Mouse (Mus musculus) liver, embryonic 14.5 days (tissue): ENCODE measurements around the gene Ndufb4. TPM values are rescaled to one million over a fixed set of nuclear protein-coding genes. Genes with fewer than 3 reads are reported as not detected.

Experiments used
- ATAC-seq: fragments of 200-750 bp; cut with Nextera tagmentation; 2 replicates; pipeline ENCODE4 v1.8.0; 2017; ENCODE audit warnings: moderate number of reproducible peaks, mild to moderate bottlenecking, moderate library complexity; ENCODE audit not compliant: insufficient read depth
- DNase-seq, 3 experiments: peaks; one replicate each; pipeline ENCODE4 v3.0.0-alpha.2; 2012 to 2013; ENCODE audit warnings: low read depth in 3 of 3, low spot score in 3 of 3
- H3K27ac ChIP-seq: fragments of 300-500 bp; sonication (generic); 2 replicates; pipeline ENCODE4 v1.5.1; 2014; ENCODE audit warnings: moderate library complexity, mild to moderate bottlenecking, control low read depth, inconsistent platforms
- H3K27me3 ChIP-seq: fragments of 300-500 bp; sonication (generic); 2 replicates; pipeline ENCODE4 v1.6.1; 2014; ENCODE audit warnings: mild to moderate bottlenecking, low read length, moderate library complexity; ENCODE audit not compliant: control insufficient read depth, insufficient read depth
- H3K36me3 ChIP-seq: fragments of 300-500 bp; sonication (generic); replicated peaks from 2 replicates; pipeline ENCODE4 v1.6.1; 2014; ENCODE audit warnings: low read depth; ENCODE audit not compliant: control insufficient read depth, insufficient read depth
- H3K4me1 ChIP-seq, 2 experiments: fragments of 200-500 bp in 1 of 2; fragments of 300-500 bp in 1 of 2; sonication (generic) in 1 of 2; replicated peaks; 2 replicates each; pipeline ENCODE4 v1.6.1; 2012 to 2014; ENCODE audit warnings: antibody characterized with exemption in 1 of 2, inconsistent platforms in 1 of 2, low read length in 1 of 2; ENCODE audit not compliant: control insufficient read depth in 2 of 2, insufficient read depth in 2 of 2
- H3K4me2 ChIP-seq: fragments of 300-500 bp; sonication (generic); 2 replicates; pipeline ENCODE4 v1.6.1; 2014; ENCODE audit warnings: low read depth, mild to moderate bottlenecking, control low read depth, moderate library complexity
- H3K4me3 ChIP-seq, 2 experiments: fragments of 200-500 bp in 1 of 2; fragments of 300-500 bp in 1 of 2; sonication (generic) in 1 of 2; 2 replicates each; pipeline ENCODE4 v1.5.1; 2012 to 2014; ENCODE audit warnings: low read depth in 2 of 2, low read length in 2 of 2, mild to moderate bottlenecking in 2 of 2, control low read depth in 1 of 2, inconsistent platforms in 1 of 2, moderate library complexity in 1 of 2; ENCODE audit not compliant: insufficient read depth in 1 of 2
- H3K9ac ChIP-seq: fragments of 300-500 bp; sonication (generic); replicated peaks from 2 replicates; pipeline ENCODE4 v1.6.1; 2014; ENCODE audit warnings: mild to moderate bottlenecking, control low read depth, moderate library complexity
- H3K9me3 ChIP-seq: fragments of 300-500 bp; sonication (generic); 2 replicates; pipeline ENCODE4 v1.6.1; 2016; ENCODE audit warnings: low read length, mixed read lengths; ENCODE audit not compliant: control insufficient read depth
- CTCF ChIP-seq: IDR thresholded peaks from 2 replicates; pipeline ENCODE4 v1.5.1; 2016; ENCODE audit warnings: antibody characterized with exemption, low read depth, control low read depth
- EP300 ChIP-seq: IDR thresholded peaks from 2 replicates; pipeline ENCODE4 v1.6.1; 2016; ENCODE audit warnings: antibody characterized with exemption, low read depth
- WGBS: fragments of 180-500 bp; shearing (Covaris S2); extraction: QIAGEN DNeasy Blood & Tissue Kit; methylation state at CpG from one replicate; pipeline ENCODE4 v1.1.7; 2014; ENCODE audit not compliant: insufficient replicate concordance; 5-methylcytosine and 5-hydroxymethylcytosine counted together
- polyA plus RNA-seq, 2 experiments: library from polyadenylated mRNA; depleted of rRNA in 1 of 2; stranded (reverse) in 1 of 2; unstranded in 1 of 2; fragments of >200 nt; fragmentation: Nextera tagmentation in 1 of 2; extraction: Ambion mirVana in 1 of 2; gene quantifications; 2 replicates each; pipeline versions ENCODE4 v1.2.1 to v1.2.3; 2012 to 2014

Ndufb4 gene
- polyA plus RNA-seq, 2 experiments: 34.3 to 52.9 TPM

DNA sequence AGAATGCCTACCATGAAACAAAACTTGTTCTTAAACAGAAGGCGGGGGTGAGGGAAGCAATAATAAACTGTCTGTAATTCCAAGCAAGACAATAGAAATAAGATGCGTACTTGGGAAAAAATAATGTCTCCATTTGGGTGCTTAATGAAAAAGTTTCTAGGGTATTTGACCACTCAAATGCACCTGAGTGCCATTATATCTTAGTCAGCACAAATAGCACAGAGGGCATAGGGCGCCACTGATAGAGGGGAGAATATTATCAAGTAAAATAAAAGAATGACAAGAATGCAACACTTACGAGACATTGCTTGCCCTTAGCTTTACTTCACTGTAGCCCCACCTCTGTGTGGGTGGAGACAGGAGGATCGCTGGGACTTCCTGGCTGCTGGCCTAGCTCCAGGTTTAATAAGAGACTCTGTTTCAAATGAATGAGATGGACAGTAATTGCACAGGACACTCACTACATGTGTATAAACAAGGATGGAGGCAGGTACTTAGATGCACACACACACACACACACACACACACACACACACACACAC is 11.2 kb upstream of the Ndufb4 start:
- H3K4me3 ChIP-seq: no peak overlapping the region
- no peak overlapping the region for H3K4me2 ChIP-seq
- ATAC-seq (no peak), DNase-seq (no peak)
- no peaks in the 10 kb centered on the region for H3K4me1 ChIP-seq
- no peak overlapping the region for H3K9ac ChIP-seq
- H3K9me3 ChIP-seq: no peaks in the 10 kb centered on the region
- H3K27ac ChIP-seq: no peak overlapping the region
- WGBS: 56% methylated on average over 5 of the region's 5 CpGs
- TF ChIP-seq EP300 (no peak), CTCF (no peak)
- H3K36me3 ChIP-seq: no peaks in the 10 kb centered on the region
- H3K27me3 ChIP-seq: no peaks in the 10 kb centered on the region

DNA sequence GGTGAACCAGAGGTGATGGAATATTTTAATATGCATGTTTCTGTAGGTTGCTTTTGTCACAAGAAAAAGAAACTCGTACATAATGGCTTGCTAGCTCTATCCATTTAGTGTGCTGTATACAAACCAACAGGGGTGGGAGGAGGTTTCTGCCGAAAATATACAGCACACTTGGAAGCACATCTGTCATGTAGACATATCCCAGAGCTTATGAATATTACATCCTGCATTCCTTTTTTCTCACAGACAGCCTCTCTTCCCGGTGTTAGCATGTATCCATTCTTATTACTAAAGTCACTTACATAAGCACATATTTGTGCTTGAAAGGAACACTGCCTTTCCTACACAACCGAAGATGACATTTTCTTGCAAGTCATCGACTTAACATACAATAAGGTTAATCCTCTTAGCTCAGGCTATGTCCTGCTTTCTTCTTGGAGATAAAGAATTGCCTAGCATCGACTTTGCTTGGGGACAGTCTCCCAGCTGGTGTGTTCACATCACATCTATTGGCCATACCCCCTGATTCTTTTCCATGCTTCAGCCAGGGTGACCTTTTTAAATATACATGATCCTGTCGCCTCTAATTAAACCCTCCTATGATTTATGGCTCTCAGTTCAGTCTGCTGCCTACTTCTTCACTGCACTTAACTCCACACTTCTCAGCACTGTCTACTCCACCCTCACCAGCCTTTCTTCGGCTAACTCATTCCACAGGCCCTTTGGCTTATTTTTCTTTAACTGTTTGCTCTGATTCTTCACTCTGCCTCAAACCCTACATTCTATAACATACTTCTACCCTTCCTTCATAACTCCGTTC is 9.6 kb upstream of the Ndufb4 start:
- Histone ChIP-seq H3K36me3 (no peaks in the 10 kb centered on the region), H3K4me1 (no peaks in the 10 kb centered on the region), H3K4me3 (no peak overlapping the region), H3K4me2 (no peak overlapping the region), H3K27ac (no peak overlapping the region), H3K9ac (no peak overlapping the region), H3K9me3 (no peaks in the 10 kb centered on the region), H3K27me3 (no peaks in the 10 kb centered on the region)
- WGBS: 53% methylated on average over 9 of the region's 9 CpGs
- DNase-seq (no peak), ATAC-seq (no peak)
- no peak for TF ChIP-seq CTCF
- TF ChIP-seq EP300: no peak

GRCm38 (mm10) chr16:37656796-37657195 is 2.5 kb upstream of the Ndufb4 start:
- Histone ChIP-seq H3K27ac (no peak overlapping the region), H3K4me1 (peaks cover 16 to 24% of the 10 kb centered on the region in 2 experiments), H3K9ac (no peak overlapping the region), H3K4me2 (no peak overlapping the region), H3K36me3 (no peaks in the 10 kb centered on the region), H3K4me3 (no peak overlapping the region), H3K27me3 (no peaks in the 10 kb centered on the region), H3K9me3 (no peaks in the 10 kb centered on the region)
- TF ChIP-seq EP300 (no peak), CTCF (no peak)
- no peak for ATAC-seq
- 72% methylated on average over 7 of the region's 7 CpGs for WGBS
- DNase-seq: no peak

GRCm38 (mm10) chr16:37655756-37656347 is 1.6 kb upstream of the Ndufb4 start:
- H3K27me3 ChIP-seq: no peaks in the 10 kb centered on the region
- no peaks in the 10 kb centered on the region for H3K36me3 ChIP-seq
- DNase-seq (no peak), ATAC-seq (no peak)
- H3K9ac ChIP-seq: no peak overlapping the region
- no peak for TF ChIP-seq CTCF
- no peak for TF ChIP-seq EP300
- 52% methylated on average over 4 of the region's 4 CpGs for WGBS
- no peak overlapping the region for H3K4me3 ChIP-seq
- no peaks in the 10 kb centered on the region for H3K9me3 ChIP-seq
- H3K4me1 ChIP-seq: peaks cover 16 to 28% of the 10 kb centered on the region in 2 experiments
- no peak overlapping the region for H3K27ac ChIP-seq
- no peak overlapping the region for H3K4me2 ChIP-seq

DNA sequence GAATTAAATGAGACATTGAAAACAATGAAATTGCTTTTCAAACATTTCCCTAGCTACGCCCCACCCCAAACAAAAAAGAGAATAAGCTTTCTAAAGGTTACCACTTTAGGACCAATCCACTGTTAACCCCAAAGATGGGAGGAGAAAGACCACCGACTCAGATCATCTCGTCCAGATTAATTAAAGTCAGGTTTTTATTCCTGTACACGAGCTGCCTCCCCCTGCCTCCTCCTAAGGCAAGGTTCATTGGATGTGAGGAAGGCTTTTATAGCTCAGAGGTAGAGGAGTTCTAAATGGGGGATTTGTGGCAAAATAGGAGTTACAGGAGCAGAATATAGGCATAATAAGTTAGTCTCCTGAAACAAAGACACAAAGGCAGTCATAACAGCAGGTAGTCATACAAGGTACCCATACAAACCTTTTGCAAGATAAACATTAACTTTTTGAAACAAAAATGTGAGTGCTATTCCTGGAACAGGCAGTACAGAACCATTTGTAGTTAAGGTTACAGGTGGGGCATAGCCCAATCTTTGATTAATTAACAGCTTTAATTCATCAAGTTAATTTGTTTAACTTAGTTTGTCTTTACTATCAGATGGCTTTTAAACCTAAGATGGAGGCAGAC is 690 bp upstream of the Ndufb4 start:
- WGBS: 53% methylated on average over 4 of the region's 4 CpGs
- no peak for DNase-seq
- no peak overlapping the region; the same call in 1 of the 2 replicates for H3K9ac ChIP-seq
- H3K27ac ChIP-seq: peak overlapping the region; percentile 41; the same call in 1 of the 2 replicates
- no peaks in the 10 kb centered on the region for H3K27me3 ChIP-seq
- no peak for ATAC-seq
- peak overlapping the region in 1 of 2 experiments; percentile 95; a peak in 2 of 4 replicates for H3K4me3 ChIP-seq
- no peaks in the 10 kb centered on the region for H3K36me3 ChIP-seq
- H3K4me1 ChIP-seq: peaks cover 16 to 28% of the 10 kb centered on the region in 2 experiments
- TF ChIP-seq CTCF (no peak), EP300 (no peak)
- peak overlapping the region; percentile 67 for H3K4me2 ChIP-seq
- no peaks in the 10 kb centered on the region for H3K9me3 ChIP-seq
